Mouse (Mus musculus) retina, adult 2 months (tissue): ENCODE measurements at regions not wholly inside any gene's neighbourhood (a gene's known extent, or its start where the extent isn't known, plus 50 kb on each side); places are given as distances from the start of the nearest gene placed in this dataset.
A peak's percentile ranks its signal among the peaks of the same experiment; 100 is the strongest.

Experiments
- DNase-seq: peaks from one replicate; pipeline ENCODE4 v3.0.0-alpha.2; 2012; ENCODE audit warnings: low read depth, low spot score

GRCm38 (mm10) chr8:26353476-26353875 is 234.1 kb downstream of the Gm45692 start:
- no peak for DNase-seq

- no peak for DNase-seq
Measured at GRCm38 (mm10) chr8:26354516-26354915, 235.2 kb downstream of the Gm45692 start.

DNA sequence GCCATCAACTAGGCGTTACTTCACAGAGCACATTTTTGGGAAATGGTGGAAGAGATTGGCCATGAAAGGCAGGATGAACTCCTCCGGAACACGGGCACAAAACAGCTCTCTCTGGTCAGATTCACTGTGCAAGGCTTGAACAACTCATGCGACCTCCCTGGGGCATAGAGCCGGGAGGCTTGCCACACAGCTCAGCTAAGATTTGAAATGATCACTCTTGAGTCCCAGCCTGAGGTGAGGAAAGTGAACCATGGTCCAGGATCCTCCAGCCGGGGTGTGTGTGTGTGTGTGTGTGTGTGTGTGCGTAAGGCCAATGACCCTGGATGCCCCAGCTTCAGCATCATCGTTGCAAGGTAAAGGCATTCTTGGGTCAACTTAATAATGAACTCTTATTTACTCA is 237.5 kb downstream of the Gm45692 start:
- no peak for DNase-seq

- no peak for DNase-seq
Measured at GRCm38 (mm10) chr8:26358711-26359136, 239.4 kb downstream of the Gm45692 start.

DNA sequence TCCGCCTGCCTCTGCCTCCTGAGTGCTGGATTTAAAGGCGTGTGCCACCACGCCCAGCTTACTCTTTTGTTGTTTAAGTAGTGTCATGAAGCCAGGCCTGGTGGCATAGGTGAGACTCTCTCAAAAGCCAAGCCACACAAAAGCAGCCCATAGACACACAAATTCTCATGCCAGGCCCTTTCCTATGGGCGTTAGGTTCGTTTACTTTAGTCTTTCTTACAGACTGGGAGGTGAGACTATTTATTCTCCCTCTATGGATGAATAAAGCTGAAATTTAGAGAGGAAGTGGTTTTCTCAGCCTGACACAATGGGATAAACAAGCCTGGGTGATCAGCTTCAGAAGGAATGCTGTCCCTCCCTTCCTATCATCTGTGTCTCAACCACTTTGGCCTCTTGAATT is 243.0 kb downstream of the Gm45692 start:
- no peak for DNase-seq

GRCm38 (mm10) chr8:26363616-26364015 is 244.3 kb downstream of the Gm45692 start:
- no peak for DNase-seq

DNA sequence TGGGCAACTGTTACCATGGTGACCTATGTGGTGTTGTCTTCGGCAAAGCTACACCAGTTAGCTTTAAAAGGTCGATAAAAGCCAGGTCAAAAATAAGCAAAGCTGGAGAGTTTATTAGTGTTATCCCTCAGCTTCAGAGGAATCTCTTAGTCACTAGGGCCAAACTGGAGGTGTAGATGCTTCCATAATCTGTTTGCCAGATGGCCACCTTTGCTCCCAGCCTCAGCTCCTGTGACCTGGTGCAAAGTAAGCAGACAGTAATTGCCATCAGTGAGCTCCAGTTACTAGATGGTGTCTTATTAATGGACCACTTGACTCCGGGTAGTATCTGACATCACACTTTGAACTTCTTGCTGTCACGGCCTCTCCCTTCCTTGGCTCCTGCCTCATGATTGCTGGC is 245.3 kb downstream of the Gm45692 start:
- DNase-seq: no peak

- DNase-seq: peak; percentile 43
Measured at GRCm38 (mm10) chr8:26380668-26381067, 261.3 kb downstream of the Gm45692 start.

- no peak for DNase-seq
Measured at GRCm38 (mm10) chr8:26382426-26382825, 263.1 kb downstream of the Gm45692 start.

- DNase-seq: no peak
Measured at GRCm38 (mm10) chr8:26383886-26384285, 264.6 kb downstream of the Gm45692 start.

DNA sequence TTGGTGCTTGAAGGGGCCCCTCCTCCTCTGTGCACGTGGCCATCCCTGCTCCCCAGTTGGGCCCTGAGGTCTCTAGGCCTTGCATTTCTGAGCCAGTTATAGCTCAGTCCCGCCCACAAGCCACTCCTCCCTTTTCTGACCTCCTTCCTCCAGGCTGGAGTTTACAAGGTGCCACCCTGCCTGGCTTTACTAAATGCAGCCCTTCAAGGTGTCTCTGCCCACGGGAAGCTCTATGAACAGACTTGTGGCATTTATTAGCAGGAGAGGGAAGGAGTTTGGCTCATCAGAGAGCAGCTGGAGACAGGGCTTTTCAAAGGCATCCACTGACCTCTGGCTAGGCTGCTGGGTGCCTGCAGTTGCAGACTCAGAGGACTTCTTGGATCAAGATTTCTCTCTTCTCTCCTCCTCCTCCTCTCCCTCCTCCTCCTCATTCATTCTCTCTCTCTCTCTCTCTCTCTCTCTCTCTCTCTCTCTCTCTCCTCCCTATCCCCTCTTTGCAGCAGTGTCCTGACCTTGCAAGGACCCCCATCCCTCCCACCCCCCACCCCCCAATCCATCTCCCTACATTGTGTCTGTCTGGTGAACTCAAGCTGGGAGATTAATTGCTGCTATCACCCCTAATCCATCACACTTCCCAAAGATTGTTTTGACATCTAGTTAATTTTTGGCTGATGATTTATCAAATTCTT is 265.1 kb downstream of the Gm45692 start:
- no peak for DNase-seq

GRCm38 (mm10) chr8:26384994-26385345 is 265.6 kb downstream of the Gm45692 start:
- DNase-seq: no peak

DNA sequence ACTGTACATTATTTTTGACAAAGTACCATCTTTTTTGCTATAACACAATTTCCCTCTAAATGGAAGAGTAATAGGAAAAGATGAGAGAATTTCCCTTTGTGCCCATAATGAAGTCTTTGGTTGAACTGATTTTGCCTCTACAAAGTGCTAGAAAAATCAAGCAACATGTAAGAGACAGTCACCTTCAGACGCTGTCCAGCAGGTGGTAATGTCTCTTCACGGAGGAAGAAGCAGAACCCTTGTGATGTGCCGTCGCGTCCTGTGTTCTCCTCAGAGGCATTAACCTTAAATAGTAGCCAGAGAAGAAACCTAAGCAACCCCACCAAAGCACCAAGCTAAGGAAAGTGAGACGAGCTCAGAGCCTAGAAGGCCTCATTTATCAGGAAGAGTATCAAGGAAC is 275.7 kb downstream of the Gm45692 start:
- no peak for DNase-seq

GRCm38 (mm10) chr8:26420002-26420401 is 300.7 kb downstream of the Gm45692 start:
- no peak for DNase-seq

- no peak for DNase-seq
Measured at GRCm38 (mm10) chr8:26420536-26420935, 301.2 kb downstream of the Gm45692 start.

GRCm38 (mm10) chr8:26427311-26427710 is 308.0 kb downstream of the Gm45692 start:
- DNase-seq: no peak

- no peak for DNase-seq
Measured at GRCm38 (mm10) chr8:26429751-26430327, 310.5 kb downstream of the Gm45692 start.

DNA sequence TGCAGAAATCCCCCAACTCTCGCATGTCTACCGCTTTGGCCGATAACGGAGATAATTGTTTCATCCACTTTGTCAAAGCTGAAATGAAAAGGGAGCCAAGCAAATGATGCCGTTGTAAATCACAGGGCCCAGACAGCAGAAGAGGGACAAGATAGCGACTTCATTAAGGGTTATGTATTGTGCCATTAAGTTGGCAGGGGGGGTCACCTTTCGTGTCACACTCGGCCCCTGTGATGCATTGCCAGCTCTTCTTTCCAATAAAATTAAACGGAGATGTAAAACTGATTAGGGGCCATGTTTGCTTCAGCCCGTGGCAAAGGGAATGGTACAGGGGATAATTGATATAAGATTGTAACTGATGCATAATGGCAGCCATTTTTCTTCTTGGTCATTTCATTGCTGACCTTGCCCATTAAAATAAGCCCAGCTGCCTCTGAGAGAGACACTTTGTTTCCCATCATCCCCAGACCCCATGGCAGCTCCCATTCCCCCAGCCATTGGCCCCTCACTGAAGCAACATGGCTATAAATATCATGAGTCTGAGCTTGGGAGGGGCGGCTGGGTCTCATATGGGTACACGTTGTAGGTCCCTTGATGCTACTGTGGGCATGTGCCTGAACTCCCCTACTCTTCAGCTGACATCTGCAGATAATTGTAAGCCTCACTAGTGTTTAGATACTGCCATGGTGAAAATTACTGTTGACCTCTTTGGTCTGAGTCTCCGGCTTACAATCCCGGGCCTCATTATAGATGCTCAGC is 313.0 kb downstream of the Gm45692 start:
- no peak for DNase-seq

DNA sequence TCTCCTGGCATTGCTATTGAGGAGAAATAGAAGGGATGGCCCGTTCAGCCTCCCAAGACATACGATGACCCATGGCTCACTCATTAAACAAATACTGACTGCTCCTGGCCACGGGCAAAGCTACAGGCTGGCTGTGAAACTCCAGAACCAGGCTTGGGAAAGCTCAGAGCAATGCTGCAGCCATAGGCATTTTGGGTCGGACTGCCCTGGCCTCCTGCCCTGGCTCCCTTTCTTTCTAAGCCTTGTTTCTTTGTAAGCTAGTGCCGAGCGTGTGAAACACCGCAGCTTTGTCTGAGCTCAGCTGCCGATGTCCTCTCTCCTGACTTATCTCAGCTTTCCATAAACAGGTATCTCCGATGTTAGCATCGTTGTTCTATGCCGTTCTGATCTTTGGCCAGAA is 316.9 kb downstream of the Gm45692 start:
- DNase-seq: no peak

- no peak for DNase-seq
Measured at GRCm38 (mm10) chr8:26437571-26437970, 318.2 kb downstream of the Gm45692 start.

DNA sequence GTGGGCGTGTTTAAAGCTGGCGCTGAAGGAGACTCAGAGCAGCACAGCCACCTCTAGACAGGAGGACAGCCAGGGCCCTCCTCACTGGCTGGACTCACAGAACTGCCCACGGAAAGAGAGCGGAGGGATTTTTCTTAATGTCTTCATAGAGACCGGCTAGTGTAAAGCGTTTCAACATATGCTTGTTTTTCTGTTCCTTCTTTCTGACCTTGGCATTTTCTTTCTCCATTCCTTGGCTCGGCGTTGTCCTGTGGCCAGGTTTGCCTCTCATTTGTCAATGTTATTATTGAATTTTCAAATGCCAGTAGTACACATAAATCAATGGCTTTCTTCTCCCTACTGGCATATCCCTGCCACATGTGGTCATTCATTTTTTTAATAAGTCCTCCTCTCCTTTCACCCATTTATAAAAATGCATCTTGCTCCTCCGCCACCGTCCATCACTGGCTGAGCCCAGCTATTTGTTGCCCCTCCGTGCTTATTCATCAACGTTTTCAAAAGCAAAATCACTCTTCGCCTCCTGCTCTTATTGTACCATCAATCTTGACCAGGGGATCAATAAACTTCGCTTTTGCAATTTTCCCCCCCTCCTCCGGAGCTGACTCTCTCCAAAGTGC is 319.0 kb downstream of the Gm45692 start:
- DNase-seq: no peak

- DNase-seq: no peak
Measured at GRCm38 (mm10) chr8:26438877-26439276, 319.5 kb downstream of the Gm45692 start.
